Mouse (Mus musculus) liver, embryonic 12.5 days (tissue): ENCODE results near the gene Polm. TPM values are rescaled to one million over a fixed set of nuclear protein-coding genes. Genes with fewer than 3 reads are reported as not detected.

ENCODE experiments used
- ATAC-seq: fragments of 200-750 bp; cut with Nextera tagmentation; 2 replicates; pipeline ENCODE4 v1.8.0; 2017; ENCODE audit warnings: moderate number of reproducible peaks, mild to moderate bottlenecking, moderate library complexity
- H3K27ac ChIP-seq: fragments of 300-500 bp; sonication (generic); 2 replicates; pipeline ENCODE4 v1.5.1; 2016; ENCODE audit warnings: mild to moderate bottlenecking
- H3K27me3 ChIP-seq: fragments of 300-500 bp; sonication (generic); replicated peaks from 2 replicates; pipeline ENCODE4 v1.6.1; 2016; ENCODE audit warnings: mild to moderate bottlenecking, moderate library complexity
- H3K36me3 ChIP-seq: fragments of 300-500 bp; sonication (generic); 2 replicates; pipeline ENCODE4 v1.6.1; 2016; ENCODE audit warnings: mild to moderate bottlenecking, moderate library complexity
- H3K4me1 ChIP-seq: fragments of 300-500 bp; sonication (generic); 2 replicates; pipeline ENCODE4 v1.6.1; 2016
- H3K4me2 ChIP-seq: fragments of 300-500 bp; sonication (generic); 2 replicates; pipeline ENCODE4 v1.6.1; 2016; ENCODE audit warnings: mild to moderate bottlenecking, moderate library complexity
- H3K4me3 ChIP-seq: fragments of 300-500 bp; sonication (generic); 2 replicates; pipeline ENCODE4 v1.5.1; 2016; ENCODE audit warnings: mild to moderate bottlenecking, moderate library complexity
- H3K9ac ChIP-seq: fragments of 300-500 bp; sonication (generic); 2 replicates; pipeline ENCODE4 v1.6.1; 2016; ENCODE audit warnings: mild to moderate bottlenecking, moderate library complexity
- H3K9me3 ChIP-seq: fragments of 300-500 bp; sonication (generic); replicated peaks from 2 replicates; pipeline ENCODE4 v1.6.1; 2016; ENCODE audit warnings: mild to moderate bottlenecking, moderate library complexity
- WGBS: fragments of 180-500 bp; shearing (Covaris S2); methylation state at CpG from one replicate; pipeline ENCODE4 v1.1.7; 2016; ENCODE audit not compliant: insufficient replicate concordance; 5-methylcytosine and 5-hydroxymethylcytosine counted together
- polyA plus RNA-seq: library from polyadenylated mRNA; unstranded; fragments of >200 nt; fragmentation: Nextera tagmentation; extraction: Ambion mirVana; gene quantifications from 2 replicates; pipeline ENCODE4 v1.2.1, GENCODE M21; 2016

Polm gene
- polyA plus RNA-seq, 1 experiment from 2014 or later, result 2.9 TPM

DNA sequence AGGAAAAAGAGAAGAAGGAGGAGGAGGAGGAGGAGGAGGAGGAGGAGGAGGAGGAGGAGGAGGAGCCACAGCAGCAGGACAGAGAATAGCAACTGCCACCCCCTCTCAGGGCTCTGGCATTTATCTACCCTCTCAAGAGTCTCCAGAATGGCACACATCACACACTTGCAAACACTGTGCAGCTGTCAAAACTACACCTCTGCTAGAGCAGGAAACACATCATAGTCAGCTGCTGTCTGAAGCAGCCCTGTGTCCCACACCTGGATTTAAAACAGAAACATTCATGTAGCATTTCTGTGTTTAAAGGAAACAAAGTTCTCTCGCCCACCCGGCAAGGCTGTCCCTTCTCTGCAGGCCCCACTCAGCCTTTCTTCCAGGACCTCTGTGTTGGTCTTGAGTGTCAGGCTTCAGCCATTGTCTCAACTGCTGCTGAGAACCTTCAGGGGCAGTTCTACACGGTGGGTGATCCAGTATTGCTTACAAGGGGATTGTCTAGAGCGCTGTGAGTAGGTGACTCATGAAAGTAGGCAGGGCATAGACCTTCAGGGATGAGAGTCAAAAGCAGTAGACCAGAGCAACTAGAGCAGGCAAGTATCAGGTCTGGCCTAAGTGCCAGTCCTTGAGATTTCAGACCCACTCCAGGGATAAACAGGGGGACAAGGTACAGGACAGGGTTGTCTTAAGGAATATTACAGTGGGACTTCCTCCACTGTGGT, 13.4 kb upstream of the Polm start:
- Histone ChIP-seq H3K27me3 (peaks cover 3% of the 10 kb centered on the region; the same call in 1 of the 2 replicates), H3K27ac (no peak overlapping the region), H3K9ac (no peak overlapping the region), H3K4me3 (no peak overlapping the region), H3K36me3 (no peaks in the 10 kb centered on the region), H3K4me2 (no peak overlapping the region), H3K9me3 (no peaks in the 10 kb centered on the region), H3K4me1 (0 out of 2 replicates have a peak, but pooled peaks cover 3% of the 10 kb centered on the region)
- 57% methylated on average over 4 of the region's 4 CpGs for WGBS
- no peak for ATAC-seq

DNA sequence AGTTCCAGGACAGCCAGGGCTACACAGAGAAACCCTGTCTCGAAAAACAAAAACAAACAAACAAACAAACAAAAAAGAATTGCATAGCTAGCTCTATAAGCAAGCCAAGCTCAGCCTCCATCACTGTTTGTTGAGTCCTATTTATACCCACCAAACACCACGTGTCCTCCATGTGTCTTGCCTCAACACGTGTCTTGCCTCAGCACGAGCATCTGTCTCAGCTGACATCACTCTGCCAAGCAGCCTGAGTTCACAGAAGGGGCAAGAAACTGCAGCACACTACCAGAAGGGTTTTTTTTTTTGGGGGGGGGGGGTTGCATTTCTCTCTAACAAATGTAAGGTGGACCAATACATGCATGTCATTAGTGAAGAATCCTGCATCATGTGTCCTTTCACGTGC, 12.6 kb upstream of the Polm start:
- Histone ChIP-seq H3K9ac (no peak overlapping the region), H3K4me2 (no peak overlapping the region), H3K4me3 (no peak overlapping the region), H3K27ac (no peak overlapping the region), H3K4me1 (0 out of 2 replicates have a peak, but pooled peaks cover 3% of the 10 kb centered on the region), H3K27me3 (no peaks in the 10 kb centered on the region; the same call in 1 of the 2 replicates), H3K36me3 (no peaks in the 10 kb centered on the region), H3K9me3 (no peaks in the 10 kb centered on the region)
- ATAC-seq, result no peak
- 50% methylated on average over 5 of the region's 5 CpGs for WGBS

DNA sequence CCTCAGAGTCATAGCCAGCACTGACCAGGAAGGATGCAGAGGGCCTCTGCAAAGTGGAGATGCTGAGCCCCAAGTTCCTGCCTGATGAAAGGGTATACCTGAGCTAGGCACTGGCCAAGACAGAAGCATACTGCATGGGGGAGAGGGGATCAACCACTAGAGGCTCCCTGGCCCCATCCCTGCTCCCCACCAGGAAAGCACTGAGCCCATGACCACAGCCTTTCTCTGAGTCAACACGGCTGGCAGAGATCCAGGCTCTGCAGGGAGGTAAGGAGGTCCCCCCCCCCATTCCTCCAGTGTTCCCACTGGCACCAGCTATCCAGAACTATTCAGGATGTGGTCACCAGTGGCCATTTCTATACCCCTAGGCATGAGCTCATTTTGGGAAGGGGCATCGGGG, 11.5 kb upstream of the Polm start:
- Histone ChIP-seq H3K9me3 (no peaks in the 10 kb centered on the region), H3K9ac (no peak overlapping the region), H3K4me2 (no peak overlapping the region), H3K4me1 (0 out of 2 replicates have a peak, but pooled peaks cover 3% of the 10 kb centered on the region), H3K27ac (no peak overlapping the region), H3K36me3 (no peaks in the 10 kb centered on the region), H3K27me3 (no peaks in the 10 kb centered on the region; the same call in 1 of the 2 replicates), H3K4me3 (no peak overlapping the region)
- ATAC-seq, result no peak
- 51% methylated on average over 2 of the region's 2 CpGs for WGBS

DNA sequence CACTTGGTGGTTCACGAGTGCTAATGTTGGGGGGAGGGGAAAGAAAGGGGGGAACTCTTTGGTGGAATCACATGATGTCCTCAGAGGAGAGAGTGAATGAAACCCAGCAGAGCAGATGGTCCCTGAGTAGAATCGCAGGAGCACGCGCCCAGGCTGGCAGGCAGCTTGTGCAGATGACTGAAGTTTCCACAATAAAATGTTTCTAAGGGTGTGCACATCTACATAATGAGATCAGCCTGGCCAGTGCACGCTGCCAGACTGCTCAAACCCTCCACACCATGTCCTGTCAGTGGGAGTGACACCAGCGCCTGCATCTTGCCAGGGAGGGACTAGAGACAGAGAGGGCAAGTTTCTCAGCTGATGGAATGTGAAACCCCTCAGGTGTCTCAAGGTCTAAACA, 10.9 kb upstream of the Polm start:
- Histone ChIP-seq H3K9ac (no peak overlapping the region), H3K4me2 (no peak overlapping the region), H3K9me3 (0 out of 2 replicates have a peak, but pooled peaks cover 2% of the 10 kb centered on the region), H3K27ac (no peak overlapping the region), H3K27me3 (no peaks in the 10 kb centered on the region; the same call in 1 of the 2 replicates), H3K36me3 (no peaks in the 10 kb centered on the region), H3K4me3 (no peak overlapping the region), H3K4me1 (0 out of 2 replicates have a peak, but pooled peaks cover 3% of the 10 kb centered on the region)
- WGBS, result 59% methylated on average over 6 of the region's 6 CpGs
- ATAC-seq, result no peak

DNA sequence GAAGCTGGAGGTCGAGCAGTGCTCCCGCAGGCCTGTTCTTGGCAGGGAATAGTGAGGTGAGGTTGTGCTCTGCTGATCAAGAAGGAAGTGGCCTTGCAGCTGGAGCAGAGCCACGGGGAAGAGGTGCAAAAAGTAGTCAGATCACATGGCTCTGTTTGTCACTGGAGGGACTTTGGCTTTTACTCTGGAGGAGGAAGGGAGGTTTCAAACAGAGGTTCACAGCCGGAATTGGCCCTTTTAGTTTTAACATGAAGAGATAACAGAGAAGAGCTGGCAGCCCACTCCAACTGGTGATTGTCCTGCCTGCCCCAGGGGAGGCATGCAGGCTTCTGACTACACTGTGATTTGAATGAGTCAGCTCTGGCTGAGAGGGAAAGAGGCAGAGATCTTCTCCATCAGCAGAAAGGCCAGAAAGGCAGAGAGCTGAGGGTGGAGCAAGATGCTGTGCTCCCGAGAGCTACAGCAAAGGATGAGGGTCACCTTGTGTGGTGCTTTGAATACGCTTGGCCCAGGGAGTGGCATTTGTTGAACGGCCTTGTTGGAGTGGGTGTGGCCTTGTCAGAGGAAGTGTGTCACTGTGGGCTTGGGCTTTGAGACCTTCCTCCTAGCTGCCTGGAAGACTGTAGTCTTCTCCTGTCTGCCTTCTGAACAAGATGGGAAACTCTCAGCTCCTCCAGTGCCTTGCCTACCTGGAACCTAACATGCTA, 9.0 kb upstream of the Polm start:
- Histone ChIP-seq H3K27ac (no peak overlapping the region), H3K4me2 (no peak overlapping the region), H3K4me1 (0 out of 2 replicates have a peak, but pooled peaks cover 3% of the 10 kb centered on the region), H3K27me3 (no peaks in the 10 kb centered on the region), H3K9me3 (0 out of 2 replicates have a peak, but pooled peaks cover 2% of the 10 kb centered on the region), H3K9ac (no peak overlapping the region), H3K36me3 (no peaks in the 10 kb centered on the region), H3K4me3 (no peak overlapping the region)
- WGBS, result 47% methylated on average over 7 of the region's 7 CpGs
- no peak for ATAC-seq

DNA sequence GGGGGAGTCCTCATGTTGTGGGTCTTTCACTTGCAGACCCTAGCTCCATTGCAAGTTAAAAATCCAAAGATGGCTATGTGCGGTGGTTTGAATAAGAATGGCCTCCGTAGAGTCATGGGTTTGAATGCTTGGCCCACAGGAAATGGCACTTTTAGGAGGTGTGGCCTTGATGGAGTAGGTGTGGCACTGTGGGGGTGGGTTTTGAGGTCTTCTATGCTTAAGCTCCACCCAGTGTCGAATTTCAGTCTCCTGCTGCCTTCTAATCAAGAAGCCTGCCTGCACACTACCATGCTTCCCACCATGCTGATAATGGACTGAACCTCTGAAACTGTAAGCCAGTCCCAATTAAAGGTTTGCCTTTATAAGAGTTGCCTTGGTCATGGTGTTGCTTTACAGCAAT, 5.3 kb upstream of the Polm start:
- Histone ChIP-seq H3K36me3 (no peaks in the 10 kb centered on the region), H3K27ac (no peak overlapping the region), H3K4me3 (no peak overlapping the region), H3K4me1 (no peaks in the 10 kb centered on the region), H3K9me3 (0 out of 2 replicates have a peak, but pooled peaks cover 2% of the 10 kb centered on the region), H3K9ac (no peak overlapping the region), H3K4me2 (no peak overlapping the region), H3K27me3 (no peaks in the 10 kb centered on the region)
- WGBS, result 72% methylated on average over 3 of the region's 3 CpGs
- ATAC-seq, result no peak

DNA sequence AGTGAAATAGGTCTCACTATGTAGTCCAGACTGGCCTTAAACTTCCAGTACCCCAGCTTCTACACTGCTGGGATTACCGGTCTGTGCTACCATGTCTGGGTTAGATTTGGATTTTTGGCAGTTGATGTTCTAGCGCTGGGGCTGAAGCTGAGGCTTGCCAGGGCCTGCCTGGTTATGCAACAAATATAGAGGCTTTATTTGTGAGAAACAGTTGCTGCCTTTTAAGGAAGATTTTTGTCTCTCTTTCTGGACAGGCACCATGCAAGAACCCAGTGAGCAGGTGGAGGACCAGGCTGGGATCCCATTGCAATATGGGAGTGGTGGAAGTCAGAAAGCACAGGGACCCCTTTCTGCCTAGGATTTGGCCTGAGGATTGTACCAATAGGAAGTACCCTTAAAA, 3.9 kb upstream of the Polm start:
- Histone ChIP-seq H3K27ac (no peak overlapping the region), H3K27me3 (no peaks in the 10 kb centered on the region), H3K9ac (no peak overlapping the region), H3K36me3 (no peaks in the 10 kb centered on the region), H3K9me3 (0 out of 2 replicates have a peak, but pooled peaks cover 2% of the 10 kb centered on the region), H3K4me2 (no peak overlapping the region), H3K4me1 (peaks cover 7% of the 10 kb centered on the region), H3K4me3 (no peak overlapping the region)
- ATAC-seq, result no peak
- 79% methylated on average over 2 of the region's 2 CpGs for WGBS

DNA sequence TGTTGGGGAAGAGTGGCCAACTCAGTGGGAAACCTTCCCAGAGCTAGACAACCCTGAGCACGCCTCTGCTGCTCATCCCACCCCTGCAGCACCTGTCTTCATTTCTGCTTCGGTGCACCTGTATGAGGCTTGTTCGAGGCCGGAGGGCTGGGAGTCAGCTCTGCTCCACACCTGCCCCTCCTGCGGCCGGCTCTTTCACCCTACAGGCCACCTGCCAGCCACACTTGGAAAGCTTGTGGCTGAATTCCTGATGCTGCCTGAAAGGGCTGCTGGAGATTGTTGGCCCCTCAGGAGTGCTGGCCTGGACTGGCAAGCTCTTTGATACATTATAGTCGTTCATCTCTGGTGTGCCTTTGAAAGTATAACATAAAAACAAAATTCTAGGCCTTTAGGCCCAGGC, 2.5 kb upstream of the Polm start:
- ATAC-seq, result no peak
- Histone ChIP-seq H3K9me3 (0 out of 2 replicates have a peak, but pooled peaks cover 2% of the 10 kb centered on the region), H3K27ac (no peak overlapping the region), H3K4me2 (no peak overlapping the region), H3K4me1 (peaks cover 13% of the 10 kb centered on the region), H3K36me3 (no peaks in the 10 kb centered on the region), H3K4me3 (no peak overlapping the region), H3K9ac (no peak overlapping the region), H3K27me3 (no peaks in the 10 kb centered on the region)
- WGBS, result 77% methylated on average over 7 of the region's 7 CpGs

DNA sequence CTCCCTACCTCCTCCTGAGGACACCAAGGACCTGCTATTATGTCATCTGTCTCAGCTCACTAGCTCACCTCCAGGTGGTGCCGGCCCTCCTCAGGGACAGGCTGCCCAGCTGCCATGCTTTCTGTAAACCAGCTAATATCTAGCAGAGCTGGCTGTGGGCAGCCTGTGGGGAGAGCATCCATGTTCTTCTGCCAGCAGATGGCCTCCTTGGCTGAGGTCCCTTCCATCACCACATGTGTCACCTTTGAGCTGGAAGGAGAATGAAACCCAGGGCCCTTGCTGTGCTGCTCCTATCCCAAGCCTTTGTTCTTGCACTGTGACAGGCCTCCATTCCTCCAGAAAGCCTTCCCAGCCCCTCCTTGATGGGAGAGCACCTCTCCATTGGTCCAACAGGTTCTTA, 1.7 kb downstream of the Polm start:
- no peak overlapping the region for H3K9ac ChIP-seq
- 84% methylated on average over 1 of the region's 1 CpGs for WGBS
- no peak overlapping the region for H3K27ac ChIP-seq
- H3K4me2 ChIP-seq, result no peak overlapping the region
- no peaks in the 10 kb centered on the region for H3K9me3 ChIP-seq
- peaks cover 13% of the 10 kb centered on the region for H3K4me1 ChIP-seq
- no peak overlapping the region for H3K4me3 ChIP-seq
- ATAC-seq, result no peak
- peaks cover 31% of the 10 kb centered on the region for H3K36me3 ChIP-seq
- H3K27me3 ChIP-seq, result no peaks in the 10 kb centered on the region

DNA sequence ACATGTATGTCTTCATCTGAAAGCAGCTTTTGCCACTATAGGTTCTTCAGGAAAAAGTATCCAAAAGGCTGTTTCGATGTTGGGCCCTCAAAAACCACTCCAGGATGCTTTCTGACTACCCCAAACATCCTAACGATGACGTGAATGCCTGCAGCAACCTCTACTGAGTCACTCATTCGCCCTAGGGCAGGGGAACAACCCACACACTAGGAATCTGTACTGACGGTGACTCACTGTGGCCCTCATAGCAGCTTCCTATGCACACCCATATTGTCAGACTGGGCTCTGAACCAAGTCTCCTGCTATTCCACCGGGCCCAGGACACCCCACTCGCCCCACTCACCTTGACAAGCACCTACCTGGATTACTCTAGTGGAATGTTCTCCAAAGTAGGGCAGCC, 2.8 kb downstream of the Polm start:
- Histone ChIP-seq H3K27ac (no peak overlapping the region), H3K36me3 (peaks cover 37% of the 10 kb centered on the region), H3K4me2 (no peak overlapping the region), H3K9ac (no peak overlapping the region), H3K9me3 (no peaks in the 10 kb centered on the region), H3K4me1 (peaks cover 13% of the 10 kb centered on the region), H3K27me3 (no peaks in the 10 kb centered on the region), H3K4me3 (no peak overlapping the region)
- WGBS, result 70% methylated on average over 7 of the region's 7 CpGs
- no peak for ATAC-seq

DNA sequence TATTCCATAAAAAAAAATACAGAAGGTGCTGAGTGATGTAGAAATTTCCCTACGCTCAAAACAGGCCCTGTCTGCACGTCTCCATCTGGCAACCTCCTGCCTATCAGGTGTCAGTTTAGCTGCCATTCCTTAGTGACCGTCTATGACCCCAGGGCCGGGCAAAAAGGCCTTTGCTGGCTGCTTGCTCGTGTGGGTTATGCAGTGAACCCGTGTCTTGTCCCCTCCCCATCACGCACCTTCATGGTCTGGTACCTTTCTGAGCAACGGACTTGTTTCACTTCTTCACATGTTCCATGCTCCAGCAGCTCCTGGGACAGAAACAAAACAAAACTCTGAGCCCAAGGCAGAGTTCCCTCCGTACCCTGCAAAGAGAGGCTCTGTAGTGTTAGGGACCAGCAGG, 3.3 kb downstream of the Polm start:
- Histone ChIP-seq H3K4me1 (peaks cover 17% of the 10 kb centered on the region), H3K27me3 (no peaks in the 10 kb centered on the region), H3K27ac (no peak overlapping the region), H3K4me3 (no peak overlapping the region), H3K9ac (no peak overlapping the region), H3K4me2 (no peak overlapping the region), H3K9me3 (no peaks in the 10 kb centered on the region), H3K36me3 (peaks cover 42% of the 10 kb centered on the region)
- no peak for ATAC-seq
- WGBS, result 78% methylated on average over 9 of the region's 9 CpGs

DNA sequence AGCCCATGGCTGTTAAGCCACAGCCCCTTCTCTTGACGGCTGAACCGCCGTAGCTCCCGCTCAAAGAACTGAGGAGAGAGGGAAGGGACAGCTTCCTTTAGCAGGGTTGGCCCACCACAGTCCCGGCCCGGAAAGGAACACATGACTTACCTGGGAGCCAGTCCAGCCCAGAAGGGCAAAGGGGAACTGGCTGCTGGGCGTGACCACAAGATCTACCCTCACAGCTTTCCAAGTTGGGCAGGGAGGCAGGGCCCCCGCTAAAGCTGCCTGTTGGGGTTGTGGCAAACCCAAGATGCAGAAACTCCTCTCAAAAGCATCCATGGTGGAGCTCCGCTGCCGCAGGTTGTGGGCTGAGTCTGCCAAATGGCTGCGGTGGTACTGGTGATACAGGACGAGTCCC, 8.5 kb downstream of the Polm start:
- Histone ChIP-seq H3K9ac (no peak overlapping the region), H3K4me3 (no peak overlapping the region), H3K9me3 (no peaks in the 10 kb centered on the region), H3K36me3 (peaks cover 53% of the 10 kb centered on the region), H3K27me3 (no peaks in the 10 kb centered on the region), H3K4me2 (no peak overlapping the region), H3K4me1 (peaks cover 10% of the 10 kb centered on the region), H3K27ac (no peak overlapping the region)
- no peak for ATAC-seq
- WGBS, result 79% methylated on average over 12 of the region's 12 CpGs
